Mouse (Mus musculus): Measurements from ENCODE around the gene Ptrh1. TPM values are rescaled to one million over a fixed set of nuclear protein-coding genes. Genes with fewer than 3 reads are reported as not detected.

Ptrh1 gene
- 1 to 10 TPM; 3.4 to 5.0 TPM for polyA plus RNA-seq (2017; shearing (Covaris generic))

GRCm38 (mm10) chr2:32775359-32776074 is at the start of gene Ptrh1, which contains the start of gene Ttc16:
Gene Ptrh1, plus strand, starts transcription at chr2:32775786.
Gene Ttc16, minus strand, starts transcription at chr2:32775633.

GRCm38 (mm10) chr2:32740916-32741272 is 34.7 kb upstream of the Ptrh1 start, which contains the start of gene 6330409D20Rik:
Gene 6330409D20Rik, minus strand, starts transcription at chr2:32741016.

GRCm38 (mm10) chr2:32757056-32757845 is 18.3 kb upstream of the Ptrh1 start, which contains the start of gene Tor2a:
Gene Tor2a, plus strand, starts transcription at chr2:32757234.

GRCm38 (mm10) chr2:32784048-32784681 is 8.6 kb downstream of the Ptrh1 start, which contains the start of gene Cfap157:
Gene Cfap157, minus strand, starts transcription at chr2:32784428.

Other genes with a start within 250 kb of the Ptrh1 start
- 100 to 1,000 TPM; 112 to 232 TPM for gene Fam102a, start 240.5 kb upstream of the Ptrh1 start, polyA plus RNA-seq (2017; shearing (Covaris generic))
- 100 to 1,000 TPM in 1 of 2 experiments, 10 to 100 TPM in 1; 73.9 to 113 TPM for gene Dpm2, start 204.9 kb upstream of the Ptrh1 start, polyA plus RNA-seq (2017; shearing (Covaris generic))
- 1 to 10 TPM in 1 of 2 experiments, under 1 TPM in 1; 0.27 to 1.9 TPM for gene Pip5kl1, start 201.0 kb upstream of the Ptrh1 start, polyA plus RNA-seq (2017; shearing (Covaris generic))
- under 1 TPM in 1 of 2 experiments, not detected in 1; 0.94 TPM for gene 9430097D07Rik, start 200.1 kb upstream of the Ptrh1 start, polyA plus RNA-seq (2017; shearing (Covaris generic))
- gene St6galnac4, start 188.7 kb upstream of the Ptrh1 start, polyA plus RNA-seq (2017; shearing (Covaris generic)): 10 to 100 TPM; 32.7 to 45.6 TPM
- gene St6galnac6, start 176.1 kb upstream of the Ptrh1 start, polyA plus RNA-seq (2017; shearing (Covaris generic)): 1 to 10 TPM; 1.8 to 7.4 TPM
- gene Ak1, start 154.0 kb upstream of the Ptrh1 start, polyA plus RNA-seq (2017; shearing (Covaris generic)): 1 to 10 TPM in 1 of 2 experiments, under 1 TPM in 1; 0.07 to 1.8 TPM
- gene Eng, start 129.2 kb upstream of the Ptrh1 start, polyA plus RNA-seq (2017; shearing (Covaris generic)): 1 to 10 TPM in 1 of 2 experiments, under 1 TPM in 1; 0.47 to 1.7 TPM
- gene Fpgs, start 71.6 kb upstream of the Ptrh1 start, polyA plus RNA-seq (2017; shearing (Covaris generic)): 10 to 100 TPM; 15.5 to 28.8 TPM
- gene Cdk9, start 62.7 kb upstream of the Ptrh1 start, polyA plus RNA-seq (2017; shearing (Covaris generic)): 100 to 1,000 TPM; 176 to 212 TPM
- 100 to 1,000 TPM in 1 of 2 experiments, 10 to 100 TPM in 1; 96.9 to 133 TPM for gene Sh2d3c, start 54.7 kb upstream of the Ptrh1 start, polyA plus RNA-seq (2017; shearing (Covaris generic))
- gene 6330409D20Rik, start 34.8 kb upstream of the Ptrh1 start, polyA plus RNA-seq (2017; shearing (Covaris generic)): under 1 TPM; 0.42 to 0.47 TPM
- gene Tor2a, start 18.6 kb upstream of the Ptrh1 start, polyA plus RNA-seq (2017; shearing (Covaris generic)): 10 to 100 TPM; 75.2 to 81.8 TPM
- gene Ttc16, start 153 bp upstream of the Ptrh1 start, polyA plus RNA-seq (2017; shearing (Covaris generic)): 1 to 10 TPM in 1 of 2 experiments, under 1 TPM in 1; 0.67 to 1.6 TPM
- 1 to 10 TPM in 1 of 2 experiments, under 1 TPM in 1; 0.61 to 1.2 TPM for gene Cfap157, start 8.6 kb downstream of the Ptrh1 start, polyA plus RNA-seq (2017; shearing (Covaris generic))
- 10 to 100 TPM in 1 of 2 experiments, 1 to 10 TPM in 1; 8.7 to 12.4 TPM for gene Stxbp1, start 71.5 kb downstream of the Ptrh1 start, polyA plus RNA-seq (2017; shearing (Covaris generic))
- gene Fam129b, start 100.3 kb downstream of the Ptrh1 start, polyA plus RNA-seq (2017; shearing (Covaris generic)): 1 to 10 TPM; 4.2 to 9.5 TPM
- gene Rpl12, start 185.8 kb downstream of the Ptrh1 start, polyA plus RNA-seq (2017; shearing (Covaris generic)): 10 to 100 TPM; 33.3 to 41.2 TPM
- 10 to 100 TPM in 1 of 2 experiments, 1 to 10 TPM in 1; 8.0 to 17.7 TPM for gene Lrsam1, start 185.8 kb downstream of the Ptrh1 start, polyA plus RNA-seq (2017; shearing (Covaris generic))
- gene Slc2a8, start 206.3 kb downstream of the Ptrh1 start, polyA plus RNA-seq (2017; shearing (Covaris generic)): 10 to 100 TPM in 1 of 2 experiments, 1 to 10 TPM in 1; 9.0 to 13.6 TPM

Data from inflammation-experienced regulatory T-cells (primary cell).